Mouse (Mus musculus): ENCODE results near the gene Sos1.

DNA sequence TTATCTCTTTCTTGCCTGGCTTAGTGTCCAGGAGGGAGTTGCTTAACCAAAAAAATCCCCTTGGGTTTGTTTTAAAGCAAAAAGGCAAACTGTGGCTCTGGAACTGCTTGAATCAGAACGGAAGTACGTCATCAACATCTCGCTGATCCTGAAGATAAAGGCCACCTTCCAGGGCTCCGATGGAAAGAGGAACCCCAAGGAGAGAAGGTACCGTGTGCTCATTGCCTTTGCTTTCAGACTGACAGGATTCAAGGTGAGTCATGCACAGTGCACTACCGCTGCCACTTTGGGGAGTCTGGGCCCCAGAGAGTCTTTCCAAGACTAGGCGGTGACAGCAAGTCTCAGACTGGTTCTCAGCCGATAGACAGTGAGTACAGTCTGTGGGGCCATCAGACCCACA is 120.0 kb downstream of the Sos1 start:
- no peak for TF ChIP-seq POLR2A (IDR thresholded peaks at IDR 0.05; ENCODE audit: borderline replicate concordance, extremely low read depth, insufficient read depth, insufficient read length, poor library complexity, severe bottlenecking)
- TF ChIP-seq CTCF (IDR thresholded peaks at IDR 0.05; ENCODE audit: borderline replicate concordance, extremely low read depth, insufficient read depth, insufficient read length): no peak
